Mouse (Mus musculus): ENCODE results near the gene Thoc7.

- TF ChIP-seq POLR2A (IDR thresholded peaks at IDR 0.05; ENCODE audit: borderline replicate concordance, extremely low read depth, low read depth, low read length) = no peak
- peak; percentile 60; the same call in 1 of the 2 replicates for TF ChIP-seq CTCF (IDR thresholded peaks at IDR 0.05; ENCODE audit: insufficient read depth, low read length)
These were observed 20.5 kb upstream of the Thoc7 start for GRCm38 (mm10) chr14:13982174-13982573.

Data from lung, adult 2 months (tissue).